Mouse (Mus musculus): ENCODE measurements around the gene Ttc34. TPM values are rescaled to one million over a fixed set of nuclear protein-coding genes. Genes with fewer than 3 reads are reported as not detected.

Gene Ttc34
- total RNA-seq, 2 experiments from 2014 or later: 0.10 to 0.17 TPM

Other genes with a start within 250 kb of the Ttc34 start
- 10 to 100 TPM; 15.7 to 18.0 TPM for gene Prdm16, start 200.6 kb upstream of the Ttc34 start, total RNA-seq (2021)
- gene Actrt2, start 169.6 kb upstream of the Ttc34 start, total RNA-seq (2021): not detected
- gene Mmel1, start 32.1 kb downstream of the Ttc34 start, total RNA-seq (2021): under 1 TPM in 1 of 2 experiments, not detected in 1; 0.20 TPM
- 10 to 100 TPM; 44.7 to 51.3 TPM for gene Fam213b, start 61.7 kb downstream of the Ttc34 start, total RNA-seq (2021)
- gene Tnfrsf14, start 91.1 kb downstream of the Ttc34 start, total RNA-seq (2021): 1 to 10 TPM; 4.1 to 5.6 TPM
- not detected for gene Hes5, start 123.5 kb downstream of the Ttc34 start, total RNA-seq (2021)
- gene Pank4, start 126.7 kb downstream of the Ttc34 start, total RNA-seq (2021): 10 to 100 TPM; 38.3 to 41.0 TPM
- under 1 TPM in 1 of 2 experiments, not detected in 1; 0.17 TPM for gene Plch2, start 219.3 kb downstream of the Ttc34 start, total RNA-seq (2021)
- 10 to 100 TPM; 18.3 to 19.6 TPM for gene Pex10, start 229.6 kb downstream of the Ttc34 start, total RNA-seq (2021)
- gene Rer1, start 248.9 kb downstream of the Ttc34 start, total RNA-seq (2021): 10 to 100 TPM; 66.6 to 67.8 TPM
- 1 to 10 TPM; 1.4 to 3.8 TPM for gene Morn1, start 249.1 kb downstream of the Ttc34 start, total RNA-seq (2021)

All from heart, postnatal 14 days (tissue).